Mouse (Mus musculus) kidney, adult 11 months (tissue): ENCODE results near the gene Ebf1.

Experiments used
- DNase-seq: peaks from one replicate; pipeline ENCODE4 v3.0.0; 2022

Ebf1 gene

DNA sequence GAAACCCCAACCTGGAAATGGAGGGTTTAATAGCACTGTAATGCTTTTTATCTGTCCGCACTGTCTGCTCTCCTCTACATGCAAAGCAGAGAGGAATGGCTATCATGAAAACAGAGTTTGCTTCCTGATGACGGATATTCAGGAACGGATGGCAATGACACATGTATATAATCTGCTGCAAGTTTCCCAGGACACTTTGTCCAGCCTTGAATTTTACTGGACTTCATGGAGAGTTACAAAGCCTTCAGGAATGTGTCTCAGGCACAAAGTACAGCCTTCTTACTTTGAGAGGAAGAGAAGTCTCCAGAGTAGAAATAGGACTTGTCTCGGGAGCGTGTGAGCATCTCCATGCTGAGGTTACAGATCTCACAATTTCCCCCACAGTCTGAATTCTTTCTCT, 296.7 kb downstream of the Ebf1 start:
- DNase-seq, result no peak

DNA sequence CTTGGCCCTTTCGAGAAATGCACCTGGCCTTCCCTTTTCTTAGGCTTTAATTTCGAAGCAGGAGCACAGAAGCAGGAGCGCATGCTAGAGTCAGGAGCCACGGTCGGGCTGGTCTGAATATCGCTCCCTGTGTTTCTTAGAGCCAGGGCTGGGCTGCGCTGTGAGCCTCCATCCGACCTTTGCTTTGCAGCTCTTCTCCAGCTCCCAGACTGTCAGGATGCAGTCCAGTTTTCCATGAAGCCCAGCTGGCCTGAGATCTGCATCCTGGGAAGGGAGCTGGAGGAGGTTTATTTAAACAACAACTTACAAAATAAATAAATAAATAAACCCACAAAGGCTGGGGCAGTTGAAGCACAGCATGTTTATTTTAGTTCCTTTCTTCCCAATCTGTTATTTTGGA, 299.9 kb downstream of the Ebf1 start:
- DNase-seq, result no peak

DNA sequence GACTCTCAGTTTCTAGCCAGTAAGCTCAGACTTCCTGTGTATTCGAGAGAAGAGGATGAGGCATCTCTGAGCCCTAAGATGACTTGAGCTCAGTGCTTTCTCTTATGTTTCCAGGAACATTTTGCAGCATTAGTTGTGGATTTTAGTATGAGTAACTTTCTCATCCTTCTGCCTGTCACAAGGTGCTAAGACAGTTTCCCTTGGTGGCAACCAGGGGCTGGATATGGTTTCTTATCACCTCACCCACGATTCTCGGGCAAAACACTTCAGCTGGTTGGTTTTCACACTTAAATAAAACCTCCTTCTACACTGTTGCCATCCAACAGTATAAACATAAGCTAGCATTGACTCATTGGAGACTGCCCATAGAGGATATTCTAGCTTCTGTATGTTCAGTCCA, 306.0 kb downstream of the Ebf1 start:
- DNase-seq, result no peak

DNA sequence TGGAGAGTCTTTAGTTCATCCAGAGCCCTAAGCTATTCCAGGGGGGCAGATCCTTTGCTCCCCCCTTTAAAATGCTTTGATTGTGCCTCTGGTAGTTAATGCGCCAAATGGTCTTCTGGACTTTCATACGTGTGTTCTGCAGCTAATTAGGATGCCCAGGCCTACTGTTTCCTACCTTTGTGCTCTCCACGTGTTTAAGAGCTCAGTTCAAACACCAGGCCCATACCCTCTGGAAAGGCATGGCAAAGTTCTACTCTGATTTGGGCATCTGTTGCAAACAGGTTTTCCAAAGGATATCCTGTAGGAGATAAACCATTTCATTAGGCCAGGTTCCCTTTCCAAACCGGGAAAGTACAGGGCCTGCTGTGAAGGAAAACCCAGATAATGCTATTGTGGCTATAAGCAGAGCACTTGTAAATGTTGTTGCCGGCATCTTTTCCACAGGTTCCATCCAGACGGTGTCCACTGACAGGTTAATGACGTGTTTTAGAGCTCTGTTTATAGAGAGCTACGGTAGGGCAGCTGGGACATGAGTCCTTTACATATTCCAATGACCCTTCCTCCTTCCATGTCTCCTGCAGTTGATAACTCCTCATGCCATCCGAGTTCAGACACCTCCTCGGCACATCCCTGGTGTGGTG, 306.9 kb downstream of the Ebf1 start:
- DNase-seq, result no peak

DNA sequence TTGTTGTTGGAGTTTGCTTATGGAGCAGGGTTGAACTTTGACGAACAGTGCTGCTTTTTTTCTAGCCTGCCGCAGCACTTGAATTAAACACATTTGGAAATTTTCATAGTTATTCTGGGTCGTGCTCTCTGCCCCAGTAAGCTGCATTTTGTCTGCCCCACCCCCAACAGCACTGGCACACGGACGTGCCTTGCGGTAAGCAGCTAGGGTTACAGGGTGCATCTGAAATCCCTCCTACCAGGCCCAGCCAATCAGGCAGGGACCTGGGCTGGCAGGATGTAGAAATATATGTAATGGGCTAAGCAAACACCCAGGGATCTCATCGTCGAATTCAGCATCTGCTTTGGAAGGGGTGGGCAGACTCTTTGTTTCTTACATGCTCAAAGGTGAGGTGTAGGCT, 307.8 kb downstream of the Ebf1 start:
- peak; percentile 12 for DNase-seq

DNA sequence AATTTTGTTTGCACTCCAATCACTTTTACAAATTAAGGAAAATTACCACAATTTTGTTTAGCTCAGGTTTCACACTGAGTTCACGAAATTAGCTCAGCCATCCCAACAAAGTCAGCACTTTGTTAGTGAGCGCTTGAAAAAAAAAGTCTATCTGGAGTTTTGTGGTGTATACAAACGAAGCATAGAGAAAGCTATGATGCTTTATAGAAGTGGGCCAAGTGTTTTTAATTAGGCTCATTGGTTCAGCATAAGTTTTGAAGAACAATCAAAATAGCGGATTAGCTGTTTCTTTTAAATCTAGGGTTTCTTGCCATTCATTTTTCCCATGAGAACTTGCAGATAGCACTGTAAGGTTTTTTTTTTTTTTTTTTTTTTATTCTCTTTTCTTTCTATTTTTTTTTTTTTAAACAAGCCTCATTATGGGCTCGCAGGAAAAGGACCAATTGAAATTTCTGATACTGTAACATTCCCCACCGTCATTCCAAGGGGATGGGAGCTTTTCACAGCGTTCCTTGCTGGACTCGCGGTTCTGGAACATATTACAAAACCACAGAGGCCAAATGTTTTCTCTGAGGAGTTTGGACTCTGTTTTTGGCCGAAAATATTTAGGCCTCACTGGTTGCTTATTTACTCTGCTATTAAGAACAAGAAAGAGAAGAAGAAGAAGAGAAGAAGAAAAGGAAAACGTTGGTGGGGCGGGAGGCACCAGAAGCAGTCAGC, 308.8 kb downstream of the Ebf1 start:
- no peak for DNase-seq

DNA sequence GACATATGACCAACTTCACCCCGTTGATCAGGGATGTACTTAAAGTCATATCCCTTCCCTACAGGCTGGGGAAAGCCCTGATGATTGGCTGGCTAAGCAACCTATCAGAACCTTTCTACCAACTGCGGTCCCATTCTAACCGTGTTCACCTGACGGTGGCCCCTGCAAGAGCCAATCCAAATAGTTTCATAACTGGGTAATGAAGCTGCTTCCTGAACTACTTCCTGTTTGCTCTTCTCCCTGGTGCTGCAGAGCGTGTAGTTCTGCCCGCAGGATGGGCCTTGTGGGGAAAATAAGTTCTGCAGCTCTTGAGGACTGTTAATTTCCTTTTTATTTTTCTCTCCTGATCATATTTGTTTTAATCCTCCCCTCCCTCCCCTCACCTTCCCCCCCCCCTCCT, 311.3 kb downstream of the Ebf1 start:
- no peak for DNase-seq

DNA sequence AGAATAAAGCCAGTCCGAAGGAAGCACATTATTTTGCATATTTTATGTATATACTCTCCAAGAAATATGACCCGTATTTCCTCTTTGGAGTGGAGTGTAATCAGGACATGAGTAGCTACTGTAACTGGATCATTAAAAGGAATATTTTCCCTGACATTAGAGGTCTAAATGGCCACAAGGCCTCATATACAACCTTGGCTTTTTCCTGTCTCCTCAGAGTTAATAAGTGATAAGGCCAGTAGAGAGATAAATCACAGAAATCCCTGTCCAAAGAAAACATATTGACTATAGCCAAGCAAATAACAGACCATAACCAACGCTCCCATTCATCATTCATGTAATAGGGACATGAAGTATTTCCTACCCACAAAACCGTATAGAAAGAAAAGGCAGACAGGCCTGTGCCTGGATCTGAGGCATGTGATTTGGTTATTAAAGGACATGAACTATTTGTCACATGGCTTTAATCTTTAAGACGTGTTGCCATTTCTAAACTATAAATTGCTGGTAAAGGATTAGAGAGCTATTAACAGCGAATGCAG, 315.9 kb downstream of the Ebf1 start:
- DNase-seq, result no peak

DNA sequence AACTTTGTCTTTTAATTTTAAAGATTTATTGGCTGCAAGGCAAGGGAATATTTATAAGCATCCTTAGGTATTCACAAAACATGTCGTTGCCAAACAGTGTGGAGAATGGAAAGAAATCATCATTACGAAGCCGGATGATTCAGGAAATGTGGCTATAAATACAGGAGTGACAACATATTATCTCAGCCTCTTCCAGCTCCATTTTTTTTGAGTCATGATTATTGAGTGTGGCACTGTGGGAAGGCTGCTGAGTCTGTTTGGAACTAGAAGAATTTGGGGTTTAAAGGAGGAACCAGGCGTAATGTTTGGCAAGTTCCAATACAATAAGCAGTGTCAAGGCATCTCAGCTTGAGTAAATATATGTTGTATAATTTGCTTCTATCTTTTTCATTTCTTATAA, 326.7 kb downstream of the Ebf1 start:
- DNase-seq, result no peak

DNA sequence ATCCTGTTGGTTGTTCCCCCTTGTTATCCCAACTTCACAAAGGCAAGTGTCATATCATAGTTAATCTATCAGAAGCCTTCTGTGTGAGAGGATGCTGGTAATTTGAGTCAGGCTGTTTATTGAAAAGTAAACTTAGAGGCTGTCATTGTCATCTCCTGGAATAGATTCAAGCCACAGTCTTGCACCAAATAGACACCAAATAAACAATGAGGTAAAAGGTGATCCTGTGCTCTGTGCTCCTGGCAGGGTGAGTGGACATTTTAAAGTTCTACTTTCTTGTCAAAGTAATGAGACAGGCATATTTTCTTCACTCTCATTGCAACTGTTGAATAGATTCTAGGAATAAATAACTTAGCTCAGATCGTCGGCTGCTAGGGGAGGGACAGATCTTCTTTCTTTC, 327.3 kb downstream of the Ebf1 start:
- DNase-seq, result no peak

DNA sequence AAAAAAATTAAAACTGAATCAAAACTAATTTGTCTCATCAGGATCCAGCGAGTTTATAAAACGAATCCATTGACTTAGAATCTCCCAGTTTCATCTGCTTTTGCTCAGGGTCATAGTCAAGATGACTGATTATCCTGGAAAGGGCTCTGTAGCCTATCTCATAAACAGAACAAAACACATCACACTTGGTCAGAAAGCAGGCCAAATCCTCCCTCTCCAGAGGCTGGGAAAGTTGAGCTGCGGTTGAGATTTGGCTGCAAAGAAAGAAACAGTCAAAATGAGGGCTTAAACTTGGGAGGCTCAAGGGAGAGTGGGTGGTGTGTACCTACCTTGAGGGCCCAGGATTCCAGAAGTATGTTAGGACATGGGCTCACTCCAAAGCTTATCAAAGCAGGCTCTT, 329.5 kb downstream of the Ebf1 start:
- DNase-seq, result no peak

DNA sequence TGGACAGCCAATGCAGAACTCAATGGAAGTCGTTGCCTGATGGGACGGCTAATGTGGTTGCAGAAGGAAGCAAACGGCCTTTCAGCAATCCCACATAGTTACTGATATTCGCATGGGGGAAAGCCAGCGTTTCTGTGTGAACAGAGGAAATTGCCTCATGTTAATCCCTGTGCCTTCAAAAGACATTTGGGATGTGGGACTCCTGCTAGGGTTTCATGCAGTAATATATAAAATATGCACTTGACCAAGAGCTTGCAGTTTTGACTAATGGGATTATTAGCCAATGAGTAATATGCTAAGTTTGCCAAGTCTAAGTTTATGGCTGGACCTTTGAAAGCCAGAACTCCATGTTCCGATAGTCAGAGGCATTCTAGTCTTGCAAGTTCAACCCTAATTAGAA, 331.4 kb downstream of the Ebf1 start:
- DNase-seq, result no peak

DNA sequence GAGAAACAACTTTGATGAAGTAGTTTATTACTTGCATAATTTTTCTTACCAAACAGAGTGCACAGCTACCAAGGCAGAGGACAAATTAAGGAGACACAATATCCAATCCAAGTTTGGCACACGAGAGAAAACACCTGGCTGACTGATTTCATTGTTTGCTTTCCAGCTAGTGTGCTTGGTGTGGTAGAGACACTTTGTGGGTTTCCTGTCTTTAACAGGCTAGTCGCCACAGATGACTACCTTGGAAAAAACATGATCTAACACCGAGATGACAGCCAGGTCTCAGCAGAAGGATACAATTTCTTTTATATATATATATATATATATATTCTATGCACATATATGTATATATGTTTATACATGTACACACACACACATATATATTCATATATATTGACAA, 332.0 kb downstream of the Ebf1 start:
- DNase-seq, result no peak

DNA sequence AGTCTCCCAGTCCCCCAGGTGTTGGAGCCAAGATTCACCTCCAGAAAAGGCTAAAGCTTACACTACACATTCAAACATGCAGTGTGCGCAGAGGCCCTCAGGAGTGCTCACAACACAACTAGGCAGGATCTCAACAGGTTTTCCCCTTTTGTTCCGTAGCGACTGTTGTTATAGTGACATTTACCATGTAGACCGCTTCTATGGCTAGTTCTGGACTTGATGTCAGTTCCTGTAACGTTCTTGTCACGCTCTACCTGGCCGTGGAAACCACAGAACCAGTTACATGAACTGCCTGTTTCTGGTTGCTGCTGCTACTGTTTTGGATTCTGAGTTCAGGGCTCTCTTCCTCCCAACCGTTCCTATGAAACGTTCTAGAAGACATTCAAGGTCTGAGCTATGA, 333.2 kb downstream of the Ebf1 start:
- DNase-seq, result no peak

DNA sequence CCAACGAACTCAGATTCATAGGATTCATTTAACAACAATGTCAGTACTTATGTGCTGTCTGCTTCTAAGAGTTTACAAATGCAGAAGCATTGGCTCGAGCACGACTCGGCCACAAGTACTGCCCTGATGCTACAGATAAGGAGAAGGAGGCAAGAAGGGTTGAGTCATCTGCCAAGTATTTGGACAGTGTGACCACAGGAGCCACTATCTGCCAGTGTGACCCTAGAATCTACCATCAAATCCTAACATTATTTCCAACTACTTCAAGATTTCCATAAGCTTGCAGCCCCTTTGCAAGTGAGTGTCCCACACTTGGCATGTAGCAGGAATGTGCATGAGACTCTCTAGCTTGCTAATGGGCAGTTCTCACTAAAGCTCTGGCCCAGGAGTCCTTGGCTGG, 334.4 kb downstream of the Ebf1 start:
- no peak for DNase-seq

DNA sequence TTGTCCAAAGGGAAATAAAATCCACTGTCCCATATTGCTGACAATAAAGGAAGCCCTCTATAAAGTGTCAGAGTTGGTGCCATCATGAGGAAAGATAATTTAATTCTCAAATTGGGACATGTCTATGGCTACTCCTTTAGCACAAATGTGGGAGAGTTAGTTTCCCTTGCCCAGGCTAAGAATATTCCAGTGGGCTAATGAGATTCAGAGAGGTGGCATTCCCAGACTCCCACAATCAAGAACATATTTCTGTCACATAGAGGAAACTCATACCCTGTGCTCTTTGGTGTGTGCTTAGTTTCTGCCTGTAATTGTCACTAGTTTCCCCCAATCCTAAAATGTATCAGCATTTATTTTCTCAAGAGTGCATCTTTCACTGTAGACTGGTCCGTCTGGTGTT, 336.2 kb downstream of the Ebf1 start:
- DNase-seq, result no peak

DNA sequence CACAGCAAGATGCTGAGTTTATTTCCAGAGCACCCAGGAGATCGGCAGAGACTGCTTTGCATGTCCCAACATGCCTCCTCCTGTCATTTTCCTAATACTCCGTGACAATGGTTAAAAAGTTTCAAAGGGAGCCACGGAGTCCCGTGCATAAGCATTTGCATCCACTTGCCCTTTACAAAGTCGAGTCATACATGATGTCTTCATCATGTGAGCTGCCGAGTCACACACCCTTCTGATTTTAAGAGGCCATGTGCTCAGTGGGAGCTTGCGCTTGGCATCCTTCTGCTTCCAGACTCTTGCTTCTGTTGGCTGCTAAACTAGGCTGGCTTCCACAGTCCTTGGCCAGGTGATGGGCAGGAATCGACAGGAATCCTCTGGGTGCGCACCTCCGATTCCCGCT, 336.7 kb downstream of the Ebf1 start:
- no peak for DNase-seq

DNA sequence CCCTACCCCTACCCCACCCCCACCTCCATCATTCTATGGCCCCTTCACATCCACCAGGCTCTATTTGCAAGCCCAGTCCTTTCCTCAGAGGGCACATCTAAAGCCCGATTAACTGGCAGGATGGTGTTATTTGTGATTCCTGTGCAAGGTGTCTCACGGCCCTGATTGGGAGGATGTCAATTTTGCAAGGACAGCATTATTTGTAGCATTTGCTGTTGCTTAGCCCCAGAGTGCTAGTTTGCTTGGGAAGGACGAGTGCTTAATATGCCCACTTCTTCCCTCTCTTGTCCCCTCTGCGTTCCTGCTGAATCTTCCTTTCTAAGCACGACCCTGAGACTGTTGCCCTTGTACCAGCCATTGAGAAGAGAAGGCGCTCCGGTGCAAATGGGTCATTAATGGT, 337.2 kb downstream of the Ebf1 start:
- no peak for DNase-seq

DNA sequence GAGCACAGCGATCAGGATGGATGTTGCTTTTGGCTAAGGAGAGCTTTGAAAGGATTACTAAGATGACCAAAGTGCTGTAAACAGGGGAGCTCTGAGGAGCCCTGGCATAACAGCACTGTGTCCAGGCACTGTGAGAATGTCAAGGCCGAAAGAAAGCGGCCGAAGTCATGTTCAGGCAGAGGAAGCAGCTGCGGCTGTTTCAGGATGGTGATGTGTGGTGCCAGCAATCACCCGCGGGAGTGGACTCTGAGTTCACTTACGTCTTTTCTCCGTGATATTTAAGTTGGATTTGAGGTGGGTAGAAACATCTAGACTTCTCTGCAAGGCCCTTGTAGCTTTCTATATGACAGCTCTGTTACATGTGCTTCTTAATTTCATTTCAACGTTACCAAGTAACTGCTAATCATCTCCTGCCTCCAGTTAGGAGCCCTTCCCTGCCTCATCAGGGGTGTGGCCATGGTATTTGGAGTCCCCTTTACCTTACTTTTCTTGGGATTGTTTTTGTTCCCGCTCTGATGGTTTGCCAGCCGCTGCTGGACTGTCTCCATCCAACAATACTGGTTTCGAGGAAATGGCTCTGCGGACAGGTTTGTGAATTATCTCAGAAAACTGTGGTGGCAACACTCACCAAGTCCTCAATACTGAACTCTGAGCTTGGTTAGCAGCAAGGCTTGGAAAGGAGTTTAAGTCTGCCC, 345.8 kb downstream of the Ebf1 start:
- no peak for DNase-seq

DNA sequence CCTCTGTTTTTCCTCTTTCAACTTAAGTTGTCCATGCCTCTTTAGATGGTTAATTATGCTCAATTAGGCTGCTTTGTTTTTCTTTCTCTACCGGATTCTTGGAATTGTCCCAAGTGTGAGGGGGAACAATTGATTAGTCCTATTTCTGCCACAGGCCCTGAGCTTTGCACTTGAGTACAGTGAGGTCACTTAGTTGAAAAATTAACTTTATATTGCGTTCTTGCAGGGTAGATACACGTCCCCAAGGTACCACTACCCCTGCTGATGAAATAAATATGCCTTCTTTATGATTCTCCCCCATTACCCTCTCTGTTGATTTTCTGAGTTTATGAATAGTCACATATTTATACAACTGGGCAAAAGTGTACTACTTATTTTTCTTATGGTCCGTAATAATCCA, 351.9 kb downstream of the Ebf1 start:
- DNase-seq, result no peak

DNA sequence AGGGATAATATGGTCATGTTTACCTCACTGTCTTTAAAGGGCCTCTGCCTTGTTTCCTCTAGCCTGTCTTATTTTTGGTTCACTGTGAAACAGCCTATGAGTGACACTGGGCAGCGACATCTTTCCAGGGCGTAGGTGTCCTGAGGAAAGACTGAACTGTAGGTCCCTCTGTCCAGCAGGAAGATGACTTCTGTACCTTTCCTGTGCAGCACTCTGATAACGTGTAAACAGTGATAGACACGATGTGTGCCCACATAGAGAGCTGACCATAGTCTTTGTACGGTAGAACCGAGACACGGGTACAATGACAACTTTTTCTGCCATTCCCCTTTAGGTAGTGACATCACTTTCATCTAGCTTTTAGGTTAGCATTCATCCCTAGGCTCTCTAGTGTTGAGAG, 357.2 kb downstream of the Ebf1 start:
- no peak for DNase-seq

DNA sequence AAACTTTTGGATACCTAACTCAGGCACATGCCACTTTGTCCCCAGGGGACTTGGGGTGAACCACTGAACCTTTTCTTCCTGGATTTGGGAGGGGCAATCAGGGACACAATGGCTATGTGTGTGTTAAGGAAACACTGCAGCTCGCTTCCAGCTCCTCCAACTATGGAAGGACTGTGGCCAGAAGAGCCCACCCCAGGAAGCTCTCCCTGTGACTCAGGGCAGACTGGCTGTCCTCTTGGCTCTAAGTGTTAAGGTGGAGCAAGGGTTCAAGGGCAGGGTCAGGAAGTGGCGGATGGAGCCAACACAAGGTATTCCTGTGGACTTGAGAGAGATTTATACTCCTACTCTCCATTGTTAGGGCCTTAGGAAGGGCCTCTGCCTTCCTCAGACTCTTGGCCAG, 358.0 kb downstream of the Ebf1 start:
- DNase-seq, result peak; percentile 83

DNA sequence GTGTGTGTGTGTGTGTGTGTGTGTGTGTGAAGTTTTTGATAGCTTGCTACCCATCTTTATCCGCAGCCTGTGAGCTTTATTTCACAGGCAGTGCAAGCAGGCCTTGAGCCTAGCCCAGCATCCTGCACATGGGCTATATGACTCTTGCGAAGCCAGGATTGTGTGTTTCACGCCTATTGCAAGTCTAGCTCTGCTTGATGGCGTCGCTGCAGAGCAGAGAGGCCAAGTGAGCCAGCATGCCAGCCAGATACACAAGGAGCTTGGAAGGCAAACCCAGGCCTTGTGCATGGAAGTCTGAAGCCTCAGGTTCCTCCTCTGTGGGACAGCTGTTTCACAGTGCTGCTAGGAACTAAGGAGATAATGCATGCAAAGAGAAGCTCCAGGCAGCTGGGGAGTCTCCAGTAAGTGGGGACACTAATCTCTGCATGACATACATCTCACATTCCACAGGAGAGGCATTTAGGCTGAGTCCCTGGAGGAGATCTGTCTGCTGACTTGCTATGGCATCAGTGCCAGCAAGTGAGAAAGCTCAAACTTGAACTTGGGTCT, 359.2 kb downstream of the Ebf1 start:
- no peak for DNase-seq

DNA sequence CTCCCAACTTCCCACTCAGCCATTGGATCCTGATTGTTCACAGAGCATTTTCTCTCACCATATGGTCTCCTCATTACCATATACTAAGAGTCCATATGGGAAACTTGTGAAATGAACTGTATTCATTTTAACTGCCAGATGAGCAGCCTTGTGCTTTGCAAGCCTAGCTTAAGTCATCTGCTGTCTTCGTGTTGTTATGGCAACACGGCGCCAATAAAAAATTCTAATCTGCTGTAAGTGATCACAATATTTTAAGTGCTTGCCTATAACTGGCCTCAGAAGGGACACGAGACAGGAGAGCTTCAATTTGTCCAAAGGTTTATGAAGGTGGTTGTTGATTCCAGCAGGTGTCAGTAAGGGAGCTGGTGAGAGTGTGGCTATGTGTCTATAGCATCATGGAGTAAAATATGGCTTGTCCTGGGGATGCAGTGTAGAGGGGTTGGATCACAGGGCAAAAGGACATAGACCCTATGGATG, 360.8 kb downstream of the Ebf1 start:
- no peak for DNase-seq
